Mouse (Mus musculus): Measurements from ENCODE around the gene Ccdc120. TPM values are rescaled to one million over a fixed set of nuclear protein-coding genes. Genes with fewer than 3 reads are reported as not detected.

The Ccdc120 gene
- polyA plus RNA-seq, 2 experiments: 14.9 to 25.7 TPM

DNA sequence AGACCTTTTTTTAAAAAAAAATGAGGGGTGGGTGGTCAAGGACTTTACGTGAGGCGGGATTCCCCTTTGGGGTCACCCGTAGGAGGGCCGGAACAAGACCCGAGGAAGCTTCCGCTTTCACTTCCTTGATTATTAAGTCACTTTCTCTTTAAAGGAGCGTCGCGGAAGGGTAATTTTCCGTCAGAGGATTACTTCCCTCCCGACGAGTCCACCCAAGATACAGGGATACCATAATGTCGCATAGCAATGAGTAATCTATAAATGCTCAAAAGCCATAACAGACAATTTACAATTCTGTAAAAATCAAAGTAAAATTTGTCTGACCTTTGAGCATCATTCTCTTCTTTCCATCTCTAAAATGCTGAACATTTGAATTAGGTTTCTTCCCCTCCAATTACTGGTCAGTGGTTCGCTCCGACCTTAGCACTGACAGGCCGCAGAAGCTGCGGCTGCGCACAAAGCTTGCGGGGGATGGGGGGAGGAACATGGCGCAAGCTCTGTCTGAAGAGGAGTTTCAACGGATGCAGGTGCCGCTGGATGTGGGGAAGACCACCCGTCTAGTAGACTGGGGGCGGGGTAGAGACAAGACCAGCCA is 38.9 kb upstream of the Ccdc120 start, which contains the start of gene Gripap1:
Gene Gripap1, plus strand, starts transcription at position 224 of the 595 bp plus-strand sequence.
- Histone ChIP-seq H3K36me3 (ENCODE audit: control insufficient read depth, insufficient read depth, low read length) (0 out of 2 replicates have a peak, but pooled peaks cover 2% of the 10 kb centered on the region), H3K4me1 (ENCODE audit: control insufficient read depth, insufficient read depth, low read length) (peaks cover 2% of the 10 kb centered on the region; the same call in 1 of the 2 replicates), H3K27me3 (ENCODE audit: control insufficient read depth, insufficient read depth, low read length) (no peaks in the 10 kb centered on the region), H3K4me2 (replicated peaks; ENCODE audit: low read depth, low read length, severe bottlenecking) (peak within 1 kb of the TSS; percentile 49), H3K9ac (ENCODE audit: low read depth, low read length, severe bottlenecking) (peak within 1 kb of the TSS; percentile 54), H3K9me3 (ENCODE audit: control insufficient read depth, low read length) (no peaks in the 10 kb centered on the region), H3K27ac (replicated peaks; ENCODE audit: low read depth, low read length) (no peak within 1 kb of the TSS), H3K4me3 (replicated peaks; ENCODE audit: low read length) (peak within 1 kb of the TSS; percentile 53)
- TF ChIP-seq POLR2A (IDR thresholded peaks at IDR 0.05; ENCODE audit: borderline replicate concordance, extremely low read depth, insufficient read depth, insufficient read length): 0 out of 2 replicates have a peak, but pooled peaks have one; percentile 18
- 15% methylated on average over 24 of the region's 24 CpGs for WGBS
- ATAC-seq (ENCODE audit: low FRiP score, low read depth) (peak; percentile 89), DNase-seq (ENCODE audit: low spot score) (peak; percentile 89)

DNA sequence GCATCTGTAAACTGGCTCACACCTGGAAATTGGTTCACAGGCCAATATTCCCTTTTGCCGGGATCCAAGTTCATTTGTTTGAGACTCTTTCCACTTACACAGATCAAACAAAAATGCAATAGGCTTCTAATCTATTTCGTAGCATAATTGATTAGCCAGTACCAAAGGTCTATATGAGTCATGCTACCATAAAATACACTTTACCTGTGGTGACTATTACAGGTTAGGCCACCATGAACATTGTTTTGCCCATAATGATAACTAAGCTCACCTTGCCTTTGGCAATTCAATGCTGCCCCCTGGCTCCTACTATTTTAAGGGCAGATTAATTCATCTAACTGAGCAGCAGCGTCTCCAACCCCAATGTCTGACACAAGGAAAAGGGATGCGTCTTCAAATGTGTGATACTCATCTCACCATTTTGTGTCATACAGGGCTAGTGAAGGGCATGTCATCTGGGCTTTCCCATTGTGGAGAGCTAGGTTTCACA is 31.9 kb upstream of the Ccdc120 start:
- Histone ChIP-seq H3K4me1 (ENCODE audit: control insufficient read depth, insufficient read depth, low read length) (no peaks in the 10 kb centered on the region), H3K27ac (replicated peaks; ENCODE audit: low read depth, low read length) (no peak overlapping the region), H3K9ac (ENCODE audit: low read depth, low read length, severe bottlenecking) (no peak overlapping the region), H3K4me3 (replicated peaks; ENCODE audit: low read length) (no peak overlapping the region), H3K27me3 (ENCODE audit: control insufficient read depth, insufficient read depth, low read length) (no peaks in the 10 kb centered on the region), H3K9me3 (ENCODE audit: control insufficient read depth, low read length) (no peaks in the 10 kb centered on the region), H3K4me2 (replicated peaks; ENCODE audit: low read depth, low read length, severe bottlenecking) (no peak overlapping the region), H3K36me3 (ENCODE audit: control insufficient read depth, insufficient read depth, low read length) (no peaks in the 10 kb centered on the region)
- no peak for DNase-seq (ENCODE audit: low spot score)
- TF ChIP-seq POLR2A (IDR thresholded peaks at IDR 0.05; ENCODE audit: borderline replicate concordance, extremely low read depth, insufficient read depth, insufficient read length): no peak
- 71% methylated on average over 4 of the region's 4 CpGs for WGBS
- ATAC-seq (ENCODE audit: low FRiP score, low read depth): no peak

DNA sequence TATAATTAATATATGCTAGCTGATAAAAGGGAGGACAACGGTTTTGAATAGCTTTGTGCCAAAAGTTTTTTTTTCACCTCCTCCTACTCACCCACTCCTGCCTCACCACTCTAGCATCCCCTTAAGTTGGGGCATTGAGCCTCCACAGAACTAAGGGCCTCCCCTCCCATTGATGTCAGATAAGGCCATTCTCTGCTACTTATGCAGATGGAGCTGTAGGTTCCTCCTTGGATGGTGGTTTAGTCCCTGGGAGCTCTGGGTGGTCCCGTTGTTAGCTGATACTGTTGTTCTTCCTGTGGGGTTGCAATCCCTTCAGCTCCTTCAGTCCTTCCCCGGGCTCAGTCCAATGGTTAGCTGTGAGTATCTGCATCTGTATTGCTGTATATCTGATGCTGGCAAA is 28.6 kb upstream of the Ccdc120 start:
- Histone ChIP-seq H3K36me3 (ENCODE audit: control insufficient read depth, insufficient read depth, low read length) (no peaks in the 10 kb centered on the region), H3K9ac (ENCODE audit: low read depth, low read length, severe bottlenecking) (no peak overlapping the region), H3K9me3 (ENCODE audit: control insufficient read depth, low read length) (no peaks in the 10 kb centered on the region), H3K4me1 (ENCODE audit: control insufficient read depth, insufficient read depth, low read length) (no peaks in the 10 kb centered on the region), H3K27me3 (ENCODE audit: control insufficient read depth, insufficient read depth, low read length) (no peaks in the 10 kb centered on the region), H3K4me2 (replicated peaks; ENCODE audit: low read depth, low read length, severe bottlenecking) (no peak overlapping the region), H3K4me3 (replicated peaks; ENCODE audit: low read length) (no peak overlapping the region), H3K27ac (replicated peaks; ENCODE audit: low read depth, low read length) (no peak overlapping the region)
- ATAC-seq (ENCODE audit: low FRiP score, low read depth) (no peak), DNase-seq (ENCODE audit: low spot score) (no peak)
- 37% methylated on average over 3 of the region's 3 CpGs for WGBS
- no peak for TF ChIP-seq POLR2A (IDR thresholded peaks at IDR 0.05; ENCODE audit: borderline replicate concordance, extremely low read depth, insufficient read depth, insufficient read length)

DNA sequence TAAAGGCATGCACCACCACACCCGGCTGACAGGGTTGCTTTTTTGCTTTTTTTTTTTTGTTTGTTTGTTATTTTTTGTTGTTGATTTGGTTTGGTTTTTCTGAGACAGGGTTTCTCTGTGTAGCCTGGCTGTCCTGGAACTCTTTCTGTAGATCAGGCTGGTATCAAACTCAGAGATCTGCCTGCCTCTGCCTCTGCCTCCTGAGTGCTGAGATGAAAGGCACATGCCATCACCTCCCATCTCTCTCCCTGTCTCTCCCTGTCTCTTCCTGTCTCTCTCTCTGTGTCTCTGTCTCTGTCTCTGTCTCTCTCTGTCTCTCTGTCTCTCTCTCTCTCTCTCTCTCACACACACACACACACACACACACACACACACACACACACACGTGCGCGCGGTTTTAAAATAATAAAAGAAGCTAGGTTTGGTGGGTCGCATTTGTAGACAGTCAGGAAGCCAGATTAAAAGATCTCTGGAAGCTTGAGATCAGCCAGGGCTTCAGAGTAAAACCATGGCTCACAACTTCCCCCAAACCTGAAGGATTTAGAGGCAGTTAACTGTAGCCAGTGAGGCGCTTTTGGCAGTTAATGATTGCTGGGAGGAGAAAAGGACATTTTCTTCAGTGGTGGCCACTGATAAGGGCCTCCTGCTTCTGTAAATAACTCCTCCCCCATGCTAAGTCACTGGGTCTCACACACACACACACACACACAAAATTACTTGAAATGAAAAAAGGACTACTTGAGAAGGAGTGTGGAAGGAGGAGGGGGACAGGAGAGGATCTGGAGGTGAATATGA is 27.9 kb upstream of the Ccdc120 start:
- 81% methylated on average over 7 of the region's 7 CpGs for WGBS
- H3K9ac ChIP-seq (ENCODE audit: low read depth, low read length, severe bottlenecking): no peak overlapping the region

DNA sequence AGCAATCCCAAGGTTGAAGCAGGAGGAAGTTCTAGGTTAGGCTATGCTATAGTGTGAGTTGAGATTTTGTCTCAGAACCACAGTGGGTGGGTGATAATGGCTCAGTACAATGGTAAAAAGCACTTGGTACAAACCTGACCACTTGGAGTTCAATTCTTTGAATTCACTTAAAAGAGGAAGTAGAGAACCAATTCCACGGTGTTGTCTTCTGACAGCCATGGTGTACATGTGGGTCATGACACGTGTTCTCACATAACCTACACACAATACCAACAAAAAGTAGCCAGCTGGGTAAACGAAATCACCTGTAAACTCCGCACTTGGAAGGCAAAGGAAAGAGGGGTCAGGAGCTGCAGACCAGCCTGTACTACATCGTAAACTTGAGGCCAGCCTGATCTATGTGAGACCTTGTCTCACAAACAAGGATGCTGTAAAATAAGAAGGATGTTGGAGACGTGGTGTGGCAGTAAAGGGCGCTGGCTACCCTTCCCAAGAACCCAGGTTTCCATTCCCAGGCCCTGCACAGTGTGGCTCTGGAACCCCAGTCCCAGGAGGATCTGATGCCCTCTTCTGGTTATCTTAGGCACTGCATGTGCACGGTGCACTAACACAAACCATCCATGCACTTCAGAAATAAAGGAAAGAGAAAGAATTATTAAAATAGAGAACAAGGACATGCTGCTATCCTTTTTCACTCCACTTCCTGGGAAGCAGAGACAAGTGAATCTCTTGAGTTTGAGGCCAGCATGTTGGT is 25.8 kb upstream of the Ccdc120 start:
- H3K9me3 ChIP-seq (ENCODE audit: control insufficient read depth, low read length): no peaks in the 10 kb centered on the region
- ATAC-seq (ENCODE audit: low FRiP score, low read depth): no peak

More for the DNA sequence above, 27.9 kb upstream of the Ccdc120 start:
- Histone ChIP-seq H3K4me2 (replicated peaks; ENCODE audit: low read depth, low read length, severe bottlenecking) (no peak overlapping the region), H3K9me3 (ENCODE audit: control insufficient read depth, low read length) (no peaks in the 10 kb centered on the region), H3K27me3 (ENCODE audit: control insufficient read depth, insufficient read depth, low read length) (no peaks in the 10 kb centered on the region), H3K27ac (replicated peaks; ENCODE audit: low read depth, low read length) (no peak overlapping the region), H3K4me1 (ENCODE audit: control insufficient read depth, insufficient read depth, low read length) (no peaks in the 10 kb centered on the region), H3K36me3 (ENCODE audit: control insufficient read depth, insufficient read depth, low read length) (no peaks in the 10 kb centered on the region), H3K4me3 (replicated peaks; ENCODE audit: low read length) (no peak overlapping the region)
- no peak for TF ChIP-seq POLR2A (IDR thresholded peaks at IDR 0.05; ENCODE audit: borderline replicate concordance, extremely low read depth, insufficient read depth, insufficient read length)
- ATAC-seq (ENCODE audit: low FRiP score, low read depth): no peak
- no peak for DNase-seq (ENCODE audit: low spot score)

More for the DNA sequence above, 25.8 kb upstream of the Ccdc120 start:
- H3K27ac ChIP-seq (replicated peaks; ENCODE audit: low read depth, low read length): no peak overlapping the region
- H3K27me3 ChIP-seq (ENCODE audit: control insufficient read depth, insufficient read depth, low read length): no peaks in the 10 kb centered on the region
- WGBS: 49% methylated on average over 8 of the region's 8 CpGs
- H3K4me1 ChIP-seq (ENCODE audit: control insufficient read depth, insufficient read depth, low read length): no peaks in the 10 kb centered on the region
- no peak overlapping the region for H3K4me2 ChIP-seq (replicated peaks; ENCODE audit: low read depth, low read length, severe bottlenecking)
- no peak overlapping the region for H3K4me3 ChIP-seq (replicated peaks; ENCODE audit: low read length)
- H3K36me3 ChIP-seq (ENCODE audit: control insufficient read depth, insufficient read depth, low read length): no peaks in the 10 kb centered on the region
- TF ChIP-seq POLR2A (IDR thresholded peaks at IDR 0.05; ENCODE audit: borderline replicate concordance, extremely low read depth, insufficient read depth, insufficient read length): no peak
- peak; percentile 25 for DNase-seq (ENCODE audit: low spot score)
- no peak overlapping the region for H3K9ac ChIP-seq (ENCODE audit: low read depth, low read length, severe bottlenecking)

Measured in limb, embryonic 14.5 days (tissue).